Mouse (Mus musculus) ES-Bruce4 (cell line): ENCODE results near the gene Immp2l. TPM values are rescaled to one million over a fixed set of nuclear protein-coding genes. Genes with fewer than 3 reads are reported as not detected.

Experiments used
- H3K27ac ChIP-seq: 2 replicates; pipeline ENCODE4 v1.5.1; 2012; ENCODE audit warnings: low read length, inconsistent platforms; ENCODE audit not compliant: insufficient read depth
- H3K27me3 ChIP-seq: 2 replicates; pipeline ENCODE4 v1.6.1; 2012; ENCODE audit warnings: mild to moderate bottlenecking, low read length, inconsistent platforms; ENCODE audit not compliant: control insufficient read depth, poor library complexity, insufficient read depth, severe bottlenecking
- H3K36me3 ChIP-seq: 2 replicates; pipeline ENCODE4 v1.6.1; 2012; ENCODE audit warnings: inconsistent platforms, mild to moderate bottlenecking, low read length, moderate library complexity; ENCODE audit not compliant: control insufficient read depth, poor library complexity, insufficient read depth, severe bottlenecking
- H3K4me1 ChIP-seq: one replicate; pipeline ENCODE4 v1.8.1; 2011; ENCODE audit warnings: low read length; ENCODE audit not compliant: control insufficient read depth, insufficient read depth
- H3K4me3 ChIP-seq: 2 replicates; pipeline ENCODE4 v1.5.1; 2011; ENCODE audit warnings: low read depth, mild to moderate bottlenecking, low read length
- H3K9ac ChIP-seq: 2 replicates; pipeline ENCODE4 v1.6.1; 2012; ENCODE audit warnings: low read depth, mild to moderate bottlenecking, inconsistent platforms; ENCODE audit not compliant: poor library complexity, severe bottlenecking
- H3K9me3 ChIP-seq: replicated peaks from 2 replicates; pipeline ENCODE4 v1.6.1; 2012; ENCODE audit warnings: mild to moderate bottlenecking, low read length, inconsistent platforms; ENCODE audit not compliant: control insufficient read depth, poor library complexity, insufficient read depth, severe bottlenecking
- CTCF ChIP-seq: IDR thresholded peaks from one replicate; pipeline ENCODE4 v1.8.1; 2011; ENCODE audit warnings: low read depth, low read length
- EP300 ChIP-seq: IDR thresholded peaks from 2 replicates; pipeline ENCODE4 v1.6.1; 2011; ENCODE audit warnings: low read depth, low read length; ENCODE audit not compliant: insufficient read depth
- POLR2A ChIP-seq: IDR thresholded peaks from one replicate; pipeline ENCODE4 v1.8.1; 2011; ENCODE audit warnings: low read length; ENCODE audit not compliant: insufficient read depth
- polyA plus RNA-seq: library from polyadenylated mRNA; stranded (reverse); fragments of >200 nt; gene quantifications from 2 replicates; pipeline ENCODE4 v1.2.4, GENCODE M21; 2011; ENCODE audit warnings: low read depth; ENCODE audit not compliant: missing spikeins, insufficient read depth, insufficient read length

Immp2l gene
- polyA plus RNA-seq, 1 experiment, result 15.5 TPM

DNA sequence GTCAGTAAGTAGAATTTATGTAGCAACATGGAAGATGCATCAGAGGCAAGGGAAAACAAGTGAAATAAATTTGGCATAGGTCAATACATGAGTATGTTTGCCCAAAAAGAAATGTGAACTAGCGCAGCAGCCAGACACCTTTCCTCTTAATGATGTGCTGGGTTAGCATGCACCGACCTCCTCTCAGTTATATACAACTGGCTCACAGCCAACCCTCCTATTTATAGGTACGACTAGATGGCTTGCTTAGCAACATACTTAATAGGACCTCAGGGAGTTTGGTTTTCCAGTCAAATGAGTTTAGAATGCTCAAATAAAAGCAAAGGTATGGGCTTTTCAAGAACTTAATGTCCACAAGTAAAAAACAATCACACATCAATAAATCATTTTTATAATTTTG, 385.5 kb downstream of the Immp2l start:
- H3K27me3 ChIP-seq, result no peaks in the 10 kb centered on the region
- H3K4me1 ChIP-seq, result no peaks in the 10 kb centered on the region
- H3K27ac ChIP-seq, result no peak overlapping the region
- no peak overlapping the region for H3K4me3 ChIP-seq
- no peaks in the 10 kb centered on the region for H3K36me3 ChIP-seq
- TF ChIP-seq POLR2A, result no peak
- TF ChIP-seq EP300, result no peak
- H3K9ac ChIP-seq, result no peak overlapping the region
- no peaks in the 10 kb centered on the region for H3K9me3 ChIP-seq

DNA sequence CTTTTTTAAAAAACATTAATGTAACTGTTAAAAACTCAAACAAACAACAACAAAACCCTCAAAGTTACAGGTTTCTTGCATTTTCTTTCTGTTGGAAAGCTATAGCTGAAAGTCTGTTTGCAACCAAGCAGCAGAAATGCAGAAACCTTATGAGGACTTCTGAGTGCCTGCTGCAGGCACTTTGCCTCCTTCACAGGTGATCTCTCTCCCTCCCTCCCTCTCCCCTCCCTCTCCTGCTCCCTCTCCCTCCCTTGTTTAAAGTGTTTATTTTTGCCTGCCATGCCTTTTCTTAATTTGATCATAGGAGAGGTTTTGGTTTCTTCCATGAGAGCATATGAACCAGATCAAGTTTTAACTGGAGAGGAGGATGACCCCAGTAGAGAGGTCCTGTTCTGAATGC, 392.7 kb downstream of the Immp2l start:
- Histone ChIP-seq H3K9ac (no peak overlapping the region), H3K4me3 (no peak overlapping the region), H3K4me1 (no peaks in the 10 kb centered on the region), H3K9me3 (no peaks in the 10 kb centered on the region), H3K27me3 (no peaks in the 10 kb centered on the region), H3K27ac (no peak overlapping the region), H3K36me3 (no peaks in the 10 kb centered on the region)
- TF ChIP-seq POLR2A (no peak), CTCF (no peak), EP300 (no peak)

DNA sequence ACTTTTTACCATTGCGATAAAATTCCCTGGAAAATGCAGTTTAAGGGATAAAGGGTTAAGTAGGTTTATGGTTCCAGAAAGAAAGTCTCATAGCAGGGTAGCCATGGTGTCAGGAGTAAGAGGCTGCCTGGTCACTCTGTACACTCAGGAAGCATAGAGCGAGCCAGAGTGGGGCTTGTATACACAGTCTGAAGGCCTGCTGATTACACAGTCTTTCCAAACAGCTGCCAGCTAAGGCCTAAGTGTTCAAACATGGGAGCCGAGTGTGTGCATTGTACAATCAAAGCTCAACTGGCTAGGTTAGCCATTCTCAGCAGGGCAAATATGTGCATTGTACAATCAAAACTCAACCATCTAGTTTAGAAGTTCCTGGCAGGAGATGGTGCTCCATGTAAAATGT, 393.2 kb downstream of the Immp2l start:
- H3K4me1 ChIP-seq, result no peaks in the 10 kb centered on the region
- H3K9me3 ChIP-seq, result no peaks in the 10 kb centered on the region
- no peak for TF ChIP-seq EP300
- no peak for TF ChIP-seq POLR2A
- no peak for TF ChIP-seq CTCF
- H3K4me3 ChIP-seq, result no peak overlapping the region
- no peak overlapping the region for H3K9ac ChIP-seq
- no peak overlapping the region for H3K27ac ChIP-seq
- no peaks in the 10 kb centered on the region for H3K27me3 ChIP-seq
- no peaks in the 10 kb centered on the region for H3K36me3 ChIP-seq

DNA sequence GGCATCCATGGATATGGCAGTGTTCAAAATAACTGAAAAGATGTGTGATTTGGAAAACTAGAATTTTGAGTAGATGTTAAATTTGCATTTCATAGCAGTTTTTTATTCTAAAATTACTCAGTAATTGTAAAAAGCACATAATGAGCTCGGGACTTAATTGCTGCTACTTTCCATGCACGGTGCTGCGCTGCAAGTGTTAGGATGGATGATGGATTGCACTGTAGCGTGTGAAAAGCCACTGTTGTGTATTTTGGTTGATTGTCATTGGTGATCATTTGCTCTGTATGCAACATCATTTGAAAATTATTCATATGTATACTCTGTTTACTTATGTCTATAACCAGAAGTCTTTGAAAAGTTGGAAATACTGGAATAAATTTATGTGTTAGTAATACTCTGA, 394.1 kb downstream of the Immp2l start:
- no peak overlapping the region for H3K27ac ChIP-seq
- no peak for TF ChIP-seq CTCF
- TF ChIP-seq EP300, result no peak
- no peak for TF ChIP-seq POLR2A
- H3K4me1 ChIP-seq, result no peaks in the 10 kb centered on the region
- H3K9ac ChIP-seq, result no peak overlapping the region
- no peak overlapping the region for H3K4me3 ChIP-seq
- H3K36me3 ChIP-seq, result no peaks in the 10 kb centered on the region
- H3K27me3 ChIP-seq, result no peaks in the 10 kb centered on the region
- H3K9me3 ChIP-seq, result no peaks in the 10 kb centered on the region

DNA sequence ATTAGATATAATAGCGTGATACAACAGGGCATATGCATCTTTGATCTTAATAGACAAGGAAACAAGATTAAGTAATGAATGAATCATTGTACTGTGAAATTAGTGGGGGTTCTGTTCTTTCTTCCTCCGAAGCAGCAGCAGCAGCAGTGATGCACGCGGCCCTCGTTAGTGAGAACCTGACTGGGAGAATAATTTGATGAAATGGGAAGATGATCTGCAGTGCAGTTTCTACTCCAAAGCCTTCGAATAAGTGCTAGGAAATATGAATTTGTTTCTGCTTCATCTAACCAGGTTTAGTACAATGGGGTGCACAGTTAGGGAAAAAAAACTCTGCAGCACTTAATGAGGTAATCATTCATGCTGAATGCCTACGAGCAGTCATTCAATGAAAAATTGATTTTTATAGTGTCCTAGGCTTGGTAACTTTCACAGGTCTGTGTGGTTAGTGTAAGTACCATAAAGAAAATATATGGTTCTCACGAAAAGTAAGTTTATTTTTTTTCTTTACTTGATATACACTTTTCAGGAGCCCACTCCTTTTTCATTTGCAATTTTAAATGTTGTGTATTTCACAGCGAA, 401.3 kb downstream of the Immp2l start:
- H3K27ac ChIP-seq, result no peak overlapping the region
- TF ChIP-seq EP300, result no peak
- no peak for TF ChIP-seq CTCF
- no peak for TF ChIP-seq POLR2A
- H3K9me3 ChIP-seq, result no peaks in the 10 kb centered on the region
- H3K36me3 ChIP-seq, result no peaks in the 10 kb centered on the region
- H3K4me1 ChIP-seq, result no peaks in the 10 kb centered on the region
- H3K4me3 ChIP-seq, result no peak overlapping the region
- H3K9ac ChIP-seq, result no peak overlapping the region
- H3K27me3 ChIP-seq, result no peaks in the 10 kb centered on the region

DNA sequence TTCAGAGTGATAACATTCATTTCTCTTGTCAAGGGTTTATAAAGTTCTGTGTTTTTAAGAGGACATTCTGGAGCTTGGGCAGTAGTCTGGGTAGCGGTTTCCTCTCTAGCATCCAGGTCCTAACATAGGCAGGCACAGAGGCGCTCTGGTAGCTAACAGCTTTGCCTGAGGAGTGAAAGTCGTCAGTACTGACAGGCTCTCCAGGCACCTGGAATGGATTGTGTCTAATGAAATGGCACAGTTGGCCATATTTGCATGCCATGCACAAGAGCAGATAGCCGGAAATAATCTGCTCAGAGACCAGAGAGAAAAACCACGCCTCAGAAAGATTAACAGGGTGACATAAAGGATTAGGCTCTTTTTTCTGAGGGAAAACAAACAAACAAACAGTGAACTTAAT, 403.6 kb downstream of the Immp2l start:
- Histone ChIP-seq H3K27ac (no peak overlapping the region), H3K4me3 (no peak overlapping the region), H3K4me1 (no peaks in the 10 kb centered on the region), H3K27me3 (no peaks in the 10 kb centered on the region), H3K9ac (no peak overlapping the region), H3K9me3 (no peaks in the 10 kb centered on the region), H3K36me3 (no peaks in the 10 kb centered on the region)
- no peak for TF ChIP-seq EP300
- no peak for TF ChIP-seq CTCF
- no peak for TF ChIP-seq POLR2A

DNA sequence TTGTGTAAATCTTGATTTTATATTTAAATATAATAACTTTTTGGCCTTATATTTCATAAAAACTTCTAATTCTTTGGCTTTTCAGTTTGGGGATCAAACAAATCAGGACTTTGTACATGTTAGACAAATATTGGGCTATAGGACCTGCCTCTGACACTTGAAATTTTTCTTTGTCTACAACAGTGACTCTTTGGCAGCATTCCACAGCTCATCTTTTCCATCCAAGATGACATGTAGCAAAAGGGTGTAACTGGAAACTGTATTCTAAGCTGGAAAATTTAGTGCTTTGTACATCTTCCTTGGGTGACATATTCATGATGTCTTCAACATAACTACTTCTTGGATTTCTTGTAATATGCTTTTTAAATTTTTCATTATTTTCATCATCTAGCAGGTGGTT, 404.9 kb downstream of the Immp2l start:
- H3K36me3 ChIP-seq, result no peaks in the 10 kb centered on the region
- no peaks in the 10 kb centered on the region for H3K27me3 ChIP-seq
- H3K9ac ChIP-seq, result no peak overlapping the region
- no peaks in the 10 kb centered on the region for H3K4me1 ChIP-seq
- no peaks in the 10 kb centered on the region for H3K9me3 ChIP-seq
- H3K27ac ChIP-seq, result no peak overlapping the region
- no peak overlapping the region for H3K4me3 ChIP-seq
- TF ChIP-seq POLR2A (no peak), EP300 (no peak), CTCF (no peak)
